In genomic region chr17:47436907-47437547, GRCm38 (mm10) we compare ENCODE assay signal across 9 mouse cellular contexts. TPM values are rescaled to one million over a fixed set of nuclear protein-coding genes. Genes with fewer than 3 reads are reported as not detected.
DNase-seq lines count a peak whose midpoint lies in the region; ATAC-seq and TF ChIP-seq lines count a peak whose summit lies in the region.
"Had no signal": no experiment of that assay in that cellular context is flagged by ENCODE, and none has a peak within 500 bp of the region (broad histone marks: within the 10 kb centered on the region; RNA-seq: fewer than 3 reads in every experiment).

TSS of gene 1700001C19Rik (minus strand) at chr17:47437376.

- H3K4me2 ChIP-seq in kidney, postnatal 0 days (ENCODE audit: low read length), result peak within 1 kb of the TSS; percentile 74
- H3K4me2 ChIP-seq in intestine, embryonic 16.5 days (ENCODE audit: low read depth, low read length), result peak within 1 kb of the TSS; percentile 62
- H3K4me2 ChIP-seq in midbrain, embryonic 14.5 days (ENCODE audit: low read length), result peak within 1 kb of the TSS; percentile 67

- peak within 1 kb of the TSS; percentile 53 for H3K4me3 ChIP-seq in kidney, postnatal 0 days (replicated peaks; ENCODE audit: low read depth, low read length)
- H3K4me3 ChIP-seq in cortical plate, adult 2 months (ENCODE audit: insufficient read depth, low read length), result peak within 1 kb of the TSS; percentile 29; the same call in 1 of the 2 replicates
- H3K4me3 ChIP-seq in intestine, embryonic 16.5 days (ENCODE audit: low read length), result peak within 1 kb of the TSS; percentile 54
- peak within 1 kb of the TSS; percentile 37 for H3K4me3 ChIP-seq in midbrain, embryonic 14.5 days (replicated peaks; ENCODE audit: low read depth, low read length)

- no peak for ATAC-seq in kidney, postnatal 0 days (replicated peaks; ENCODE audit: low FRiP score, low read depth)
- no peak for ATAC-seq in intestine, embryonic 16.5 days
- ATAC-seq in midbrain, embryonic 14.5 days (ENCODE audit: low FRiP score, low TSS enrichment), result no peak

- no peak for TF ChIP-seq POLR2A in cortical plate, adult 2 months (IDR thresholded peaks at IDR 0.05; ENCODE audit: extremely low read depth, insufficient read depth, low read length)

- no peaks in the 10 kb centered on the region for H3K36me3 ChIP-seq in kidney, postnatal 0 days (ENCODE audit: insufficient read depth, low read length)
- H3K36me3 ChIP-seq in intestine, embryonic 16.5 days (ENCODE audit: control insufficient read depth, insufficient read depth, low read length), result no peaks in the 10 kb centered on the region
- H3K36me3 ChIP-seq in midbrain, embryonic 14.5 days (ENCODE audit: control insufficient read depth, insufficient read depth, low read length), result no peaks in the 10 kb centered on the region

- peak within 1 kb of the TSS; percentile 61 for H3K9ac ChIP-seq in kidney, postnatal 0 days (ENCODE audit: low read depth, low read length)
- H3K9ac ChIP-seq in intestine, embryonic 16.5 days (ENCODE audit: low read depth, low read length), result peak within 1 kb of the TSS; percentile 66
- H3K9ac ChIP-seq in midbrain, embryonic 14.5 days (replicated peaks; ENCODE audit: low read length), result peak within 1 kb of the TSS; percentile 42

- WGBS in kidney, postnatal 0 days, result 4% methylated on average over 25 of the region's 25 CpGs
- WGBS in intestine, embryonic 16.5 days, result 5% methylated on average over 23 of the region's 25 CpGs
- WGBS in midbrain, embryonic 14.5 days, result 4% methylated on average over 25 of the region's 25 CpGs

- H3K9me3 ChIP-seq in kidney, postnatal 0 days (replicated peaks; ENCODE audit: low read length), result no peaks in the 10 kb centered on the region
- no peaks in the 10 kb centered on the region for H3K9me3 ChIP-seq in intestine, embryonic 16.5 days (ENCODE audit: control insufficient read depth, low read length)
- no peaks in the 10 kb centered on the region for H3K9me3 ChIP-seq in midbrain, embryonic 14.5 days (ENCODE audit: control insufficient read depth, low read length)

- no peak for TF ChIP-seq CTCF in kidney, postnatal 0 days (IDR thresholded peaks at IDR 0.05; ENCODE audit: low read depth)
- TF ChIP-seq CTCF in cortical plate, adult 2 months (IDR thresholded peaks at IDR 0.05; ENCODE audit: extremely low read depth, insufficient read depth, low read length), result no peak

- no peaks in the 10 kb centered on the region for H3K27me3 ChIP-seq in kidney, postnatal 0 days (ENCODE audit: insufficient read depth, low read length)
- 0 out of 2 replicates have a peak, but pooled peaks cover 3% of the 10 kb centered on the region for H3K27me3 ChIP-seq in intestine, embryonic 16.5 days (replicated peaks; ENCODE audit: control insufficient read depth, insufficient read depth, low read length)
- H3K27me3 ChIP-seq in midbrain, embryonic 14.5 days (ENCODE audit: control insufficient read depth, insufficient read depth, low read length), result peaks cover 25% of the 10 kb centered on the region

- peaks cover 10% of the 10 kb centered on the region for H3K4me1 ChIP-seq in kidney, postnatal 0 days (replicated peaks; ENCODE audit: insufficient read depth, low read length)
- H3K4me1 ChIP-seq in cortical plate, adult 2 months (ENCODE audit: control insufficient read depth, insufficient read depth, low read length), result no peaks in the 10 kb centered on the region
- peaks cover 40% of the 10 kb centered on the region for H3K4me1 ChIP-seq in intestine, embryonic 16.5 days (ENCODE audit: control insufficient read depth, insufficient read depth, low read length)
- H3K4me1 ChIP-seq in midbrain, embryonic 14.5 days (ENCODE audit: control insufficient read depth, insufficient read depth, low read length), result 0 out of 2 replicates have a peak, but pooled peaks cover 14% of the 10 kb centered on the region

- H3K27ac ChIP-seq in kidney, postnatal 0 days, result peak within 1 kb of the TSS; percentile 9; the same call in 1 of the 2 replicates
- H3K27ac ChIP-seq in cortical plate, adult 2 months (ENCODE audit: insufficient read depth, low read length), result no peak within 1 kb of the TSS
- peak within 1 kb of the TSS; percentile 91 for H3K27ac ChIP-seq in intestine, embryonic 16.5 days (ENCODE audit: low read length)
- H3K27ac ChIP-seq in midbrain, embryonic 14.5 days (replicated peaks; ENCODE audit: low read depth, low read length), result no peak within 1 kb of the TSS

- no peak for DNase-seq in kidney, postnatal 0 days (ENCODE audit: low spot score)
- DNase-seq in kidney, postnatal 36 days, result no peak
- no peak for DNase-seq in midbrain, embryonic 14.5 days
- DNase-seq in retina, postnatal 1 day, result no peak
- no peak for DNase-seq in left cerebral cortex, adult 18-20 months (ENCODE audit: low spot score in 2 of 2)
- no peak for DNase-seq in cerebellum, adult 11 months

RNA-seq across cellular contexts. Expression of gene 1700001C19Rik, which starts in this region (rescaled TPM):
- polyA plus RNA-seq in kidney, postnatal 0 days (2015; fragmentation: Nextera tagmentation; extraction: Ambion mirVana), result 0.45 and 0.47 TPM in 2 replicates
- 0.21 and 0.33 TPM in 2 replicates for polyA plus RNA-seq in cortical plate, adult 2 months (2012; rRNA removed)
- 0.17 and 0.45 TPM in 2 replicates for polyA plus RNA-seq in intestine, embryonic 16.5 days (2015; fragmentation: Nextera tagmentation; extraction: Ambion mirVana)
- 0.72 and 0.76 TPM in 2 replicates for polyA plus RNA-seq in midbrain, embryonic 14.5 days (2014; fragmentation: Nextera tagmentation; extraction: Ambion mirVana)
- total RNA-seq in left cerebral cortex, adult 18-20 months (2021), result under 1 TPM in 1 of 2 experiments, not detected in 1; 0.21 TPM
- total RNA-seq: adrenal gland, postnatal 36 days had no signal

Comparison
In these comparisons a context has a peak if more than half of its experiments do, and no peak if none do; other contexts are left out.
1. H3K27ac ChIP-seq: peak in kidney, postnatal 0 days (single experiment) and intestine, embryonic 16.5 days (single experiment); none in cortical plate, adult 2 months (single experiment) and midbrain, embryonic 14.5 days (single experiment).
2. Peak in every context shown above with its lines, with median percentiles within 50 percentile points of each other: H3K4me2 ChIP-seq, H3K4me3 ChIP-seq and H3K9ac ChIP-seq.